Mouse (Mus musculus): ENCODE measurements around the gene Col9a2.

The Col9a2 gene

GRCm38 (mm10) chr4:121090211-121090610 is 51.0 kb downstream of the Col9a2 start:
- DNase-seq: peak; percentile 52

GRCm38 (mm10) chr4:121097650-121098378 is 58.6 kb downstream of the Col9a2 start, which contains the start of gene Zmpste24:
TSS of gene Zmpste24 (minus strand) at chr4:121098241.
- DNase-seq: peak; percentile 81

DNA sequence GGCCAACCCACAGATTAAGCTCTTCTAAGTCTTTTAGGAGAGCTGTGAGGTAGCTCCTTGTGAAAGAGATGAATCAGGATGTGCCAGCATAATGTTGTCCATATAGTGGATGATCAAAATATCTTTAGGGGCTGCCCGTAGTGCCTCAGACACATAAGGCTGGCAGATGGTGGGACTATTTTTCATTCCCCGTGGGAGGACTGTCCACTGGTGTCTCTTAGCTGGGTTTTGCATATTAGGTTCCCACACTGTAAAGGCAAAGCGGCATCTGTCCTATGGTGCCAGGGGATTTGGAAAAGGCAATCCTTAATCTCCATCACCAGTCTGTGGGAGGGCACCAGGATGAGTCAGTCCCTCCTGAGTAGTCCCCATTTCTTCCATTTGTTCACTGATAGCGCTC is 64.1 kb downstream of the Col9a2 start:
- DNase-seq: no peak
